Comparison of ENCODE assay signal across 9 mouse cellular contexts in genomic region chr12:91877646-91878045, GRCm38 (mm10). TPM values are rescaled to one million over a fixed set of nuclear protein-coding genes. Genes with fewer than 3 reads are reported as not detected.
DNase-seq lines count a peak whose midpoint lies in the region; ATAC-seq and TF ChIP-seq lines count a peak whose summit lies in the region.
"Had no signal": no experiment of that assay in that cellular context is flagged by ENCODE, and none has a peak within 500 bp of the region (broad histone marks: within the 10 kb centered on the region; RNA-seq: fewer than 3 reads in every experiment).

No protein-coding gene starts in this region.

- H3K4me1 ChIP-seq in intestine, embryonic 14.5 days (replicated peaks; ENCODE audit: control insufficient read depth, insufficient read depth, low read length), result peaks cover 13% of the 10 kb centered on the region; the same call in 1 of the 2 replicates
- H3K4me1 ChIP-seq in lung, postnatal 0 days (ENCODE audit: insufficient read depth, low read depth, low read length), result no peaks in the 10 kb centered on the region
- H3K4me1 ChIP-seq: liver, embryonic 13.5 days had no signal

- no peak overlapping the region for H3K27ac ChIP-seq in intestine, embryonic 14.5 days (ENCODE audit: low read depth)
- H3K27ac ChIP-seq in lung, postnatal 0 days (ENCODE audit: low read length), result no peak overlapping the region
- H3K27ac ChIP-seq: liver, embryonic 13.5 days had no signal

- no peaks in the 10 kb centered on the region for H3K36me3 ChIP-seq in intestine, embryonic 14.5 days (ENCODE audit: control insufficient read depth, insufficient read depth, low read length)
- no peaks in the 10 kb centered on the region for H3K36me3 ChIP-seq in lung, postnatal 0 days (ENCODE audit: insufficient read depth, low read length)
- H3K36me3 ChIP-seq: liver, embryonic 13.5 days had no signal

- TF ChIP-seq EP300 in lung, postnatal 0 days (IDR thresholded peaks at IDR 0.05), result no peak

- H3K9me3 ChIP-seq in intestine, embryonic 14.5 days (ENCODE audit: control insufficient read depth, low read length), result no peaks in the 10 kb centered on the region
- H3K9me3 ChIP-seq in lung, postnatal 0 days (ENCODE audit: low read length), result no peaks in the 10 kb centered on the region
- H3K9me3 ChIP-seq: liver, embryonic 13.5 days had no signal

- TF ChIP-seq CTCF in lung, postnatal 0 days (IDR thresholded peaks at IDR 0.05), result peak; percentile 76

- no peaks in the 10 kb centered on the region for H3K27me3 ChIP-seq in intestine, embryonic 14.5 days (replicated peaks; ENCODE audit: control insufficient read depth, insufficient read depth, low read length)
- H3K27me3 ChIP-seq in lung, postnatal 0 days (replicated peaks; ENCODE audit: insufficient read depth, low read length), result no peaks in the 10 kb centered on the region
- H3K27me3 ChIP-seq: liver, embryonic 13.5 days had no signal

- 34% methylated on average over 5 of the region's 5 CpGs for WGBS in intestine, embryonic 14.5 days
- 33% methylated on average over 5 of the region's 5 CpGs for WGBS in lung, postnatal 0 days

- no peak overlapping the region for H3K4me3 ChIP-seq in intestine, embryonic 14.5 days (ENCODE audit: low read depth, low read length)
- no peak overlapping the region for H3K4me3 ChIP-seq in lung, postnatal 0 days (ENCODE audit: low read depth, low read length)
- H3K4me3 ChIP-seq: liver, embryonic 13.5 days had no signal

- no peak overlapping the region for H3K4me2 ChIP-seq in intestine, embryonic 14.5 days (ENCODE audit: low read length)
- H3K4me2 ChIP-seq in lung, postnatal 0 days (replicated peaks; ENCODE audit: low read depth, low read length), result no peak overlapping the region
- H3K4me2 ChIP-seq: liver, embryonic 13.5 days had no signal

- ATAC-seq in intestine, embryonic 14.5 days (replicated peaks; ENCODE audit: low FRiP score, low TSS enrichment, low read depth), result no peak
- ATAC-seq in lung, postnatal 0 days, result peak; percentile 42; the same call in 1 of the 2 replicates

- no peak overlapping the region for H3K9ac ChIP-seq in intestine, embryonic 14.5 days (ENCODE audit: low read length)
- no peak overlapping the region for H3K9ac ChIP-seq in lung, postnatal 0 days (replicated peaks; ENCODE audit: low read depth)
- H3K9ac ChIP-seq: liver, embryonic 13.5 days had no signal

- DNase-seq in cerebellum, adult 11 months, result peak; percentile 17
- no peak for DNase-seq in cerebellum, adult 11-12 months
- DNase-seq in thymus, postnatal 0 days (ENCODE audit: low spot score), result peak; percentile 26
- no peak for DNase-seq in thymus, postnatal 36 days
- peak; percentile 35 for DNase-seq in embryo, embryonic 11.5 days (ENCODE audit: low read depth, low spot score)
- DNase-seq in intestine, embryonic 14.5 days (ENCODE audit: low spot score), result peak; percentile 61
- DNase-seq in lung, postnatal 0 days (ENCODE audit: low spot score), result peak; percentile 79
- peak; percentile 61 for DNase-seq in right cerebral cortex, postnatal 4 days
- DNase-seq: liver, embryonic 13.5 days had no signal

RNA-seq across cellular contexts. Expression of gene Sel1l, which starts 28.7 kb away (rescaled TPM):
- polyA plus RNA-seq in thymus, postnatal 0 days (2015; fragmentation: Nextera tagmentation; extraction: Ambion mirVana), result 53.7 and 61.0 TPM in 2 replicates
- 77.6 and 90.7 TPM in 2 replicates for polyA plus RNA-seq in intestine, embryonic 14.5 days (2014; fragmentation: Nextera tagmentation; extraction: Ambion mirVana)
- polyA plus RNA-seq in lung, postnatal 0 days (2015; fragmentation: Nextera tagmentation; extraction: Ambion mirVana), result 102 and 109 TPM in 2 replicates

Comparison
In these comparisons a context has a peak if more than half of its experiments do, and no peak if none do; other contexts are left out.
1. DNase-seq: peak in cerebellum, adult 11 months (single experiment), thymus, postnatal 0 days (single experiment), embryo, embryonic 11.5 days (single experiment), intestine, embryonic 14.5 days (single experiment), lung, postnatal 0 days (single experiment) and right cerebral cortex, postnatal 4 days (single experiment); none in cerebellum, adult 11-12 months (single experiment) and thymus, postnatal 36 days (0 of 2).